8 mouse cellular contexts compared by ENCODE assay signal in genomic region chr1:79671196-79671542, GRCm38 (mm10). TPM values are rescaled to one million over a fixed set of nuclear protein-coding genes. Genes with fewer than 3 reads are reported as not detected.
DNase-seq lines count a peak whose midpoint lies in the region; ATAC-seq and TF ChIP-seq lines count a peak whose summit lies in the region.

No protein-coding gene starts in this region.

- WGBS in kidney, postnatal 0 days, result 1% methylated on average over 11 of the region's 11 CpGs
- under 1% methylated on average over 11 of the region's 11 CpGs for WGBS in embryonic facial prominence, embryonic 11.5 days
- 2% methylated on average over 11 of the region's 11 CpGs for WGBS in limb, embryonic 10.5 days

- ATAC-seq in kidney, postnatal 0 days (replicated peaks; ENCODE audit: low FRiP score, low read depth), result no peak
- no peak for ATAC-seq in embryonic facial prominence, embryonic 11.5 days (replicated peaks; ENCODE audit: insufficient number of reproducible peaks, low FRiP score, low TSS enrichment, low read depth)

- no peaks in the 10 kb centered on the region for H3K36me3 ChIP-seq in kidney, postnatal 0 days (ENCODE audit: insufficient read depth, low read length)
- H3K36me3 ChIP-seq in embryonic facial prominence, embryonic 11.5 days (replicated peaks; ENCODE audit: control insufficient read depth, insufficient read depth, low read depth, low read length), result no peaks in the 10 kb centered on the region
- H3K36me3 ChIP-seq in limb, embryonic 10.5 days, result no peaks in the 10 kb centered on the region
- no peaks in the 10 kb centered on the region for H3K36me3 ChIP-seq in myocyte (ENCODE audit: control insufficient read depth, insufficient read depth)

- H3K4me1 ChIP-seq in kidney, postnatal 0 days (replicated peaks; ENCODE audit: insufficient read depth, low read length), result no peaks in the 10 kb centered on the region
- H3K4me1 ChIP-seq in embryonic facial prominence, embryonic 11.5 days (ENCODE audit: control insufficient read depth, insufficient read depth, low read length), result no peaks in the 10 kb centered on the region
- H3K4me1 ChIP-seq in limb, embryonic 10.5 days, result peaks cover 27% of the 10 kb centered on the region

- H3K4me3 ChIP-seq in kidney, postnatal 0 days (replicated peaks; ENCODE audit: low read depth, low read length), result peak overlapping the region; percentile 63
- H3K4me3 ChIP-seq in embryonic facial prominence, embryonic 11.5 days (ENCODE audit: low read depth, low read length), result peak overlapping the region; percentile 63
- H3K4me3 ChIP-seq in limb, embryonic 10.5 days, result peak overlapping the region; percentile 82
- peak overlapping the region; percentile 28 for H3K4me3 ChIP-seq in myocyte

- H3K27ac ChIP-seq in kidney, postnatal 0 days, result no peak overlapping the region
- no peak overlapping the region for H3K27ac ChIP-seq in embryonic facial prominence, embryonic 11.5 days (replicated peaks; ENCODE audit: low read depth, low read length)
- H3K27ac ChIP-seq in limb, embryonic 10.5 days, result no peak overlapping the region

- H3K79me2 ChIP-seq in myocyte (ENCODE audit: control insufficient read depth, insufficient read depth), result no peaks in the 10 kb centered on the region

- H3K9me3 ChIP-seq in kidney, postnatal 0 days (replicated peaks; ENCODE audit: low read length), result no peaks in the 10 kb centered on the region
- no peaks in the 10 kb centered on the region for H3K9me3 ChIP-seq in embryonic facial prominence, embryonic 11.5 days (replicated peaks; ENCODE audit: control insufficient read depth, low read length)
- H3K9me3 ChIP-seq in limb, embryonic 10.5 days (replicated peaks), result no peaks in the 10 kb centered on the region

- peak overlapping the region; percentile 60 for H3K9ac ChIP-seq in kidney, postnatal 0 days (ENCODE audit: low read depth, low read length)
- H3K9ac ChIP-seq in embryonic facial prominence, embryonic 11.5 days (replicated peaks; ENCODE audit: low read length), result peak overlapping the region; percentile 57

- H3K27me3 ChIP-seq in kidney, postnatal 0 days (ENCODE audit: insufficient read depth, low read length), result 0 out of 2 replicates have a peak, but pooled peaks cover 3% of the 10 kb centered on the region
- H3K27me3 ChIP-seq in embryonic facial prominence, embryonic 11.5 days (ENCODE audit: control insufficient read depth, insufficient read depth, low read length), result no peaks in the 10 kb centered on the region
- H3K27me3 ChIP-seq in limb, embryonic 10.5 days (ENCODE audit: low read depth, poor library complexity, severe bottlenecking), result peaks cover 45% of the 10 kb centered on the region
- H3K27me3 ChIP-seq in myocyte (ENCODE audit: control insufficient read depth, insufficient read depth, insufficient read length), result no peaks in the 10 kb centered on the region

- TF ChIP-seq POLR2A in myocyte (IDR thresholded peaks at IDR 0.05; ENCODE audit: insufficient read length, low read depth), result no peak

- DNase-seq in kidney, postnatal 0 days (ENCODE audit: low spot score), result peak; percentile 14
- no peak for DNase-seq in kidney, adult 18-20 months
- no peak for DNase-seq in embryonic facial prominence, embryonic 11.5 days (ENCODE audit: low spot score)
- peak; percentile 55 for DNase-seq in limb, embryonic 10.5 days (ENCODE audit: low spot score)
- DNase-seq in frontal cortex, postnatal 10 days (ENCODE audit: low spot score in 2 of 2), result no peak
- DNase-seq in frontal cortex, adult 2 months (ENCODE audit: extremely low spot score in 1 of 2, low spot score in 1 of 2), result no peak
- no peak for DNase-seq in adrenal gland, adult (ENCODE audit: inconsistent age in 2 of 2, low spot score in 1 of 2)

- H3ac ChIP-seq in myocyte (ENCODE audit: control insufficient read depth, insufficient read length), result no peak overlapping the region

- TF ChIP-seq CTCF in kidney, postnatal 0 days (IDR thresholded peaks at IDR 0.05; ENCODE audit: low read depth), result no peak

- peak overlapping the region; percentile 96 for H3K4me2 ChIP-seq in kidney, postnatal 0 days (ENCODE audit: low read length)
- H3K4me2 ChIP-seq in embryonic facial prominence, embryonic 11.5 days (ENCODE audit: low read depth, low read length), result peak overlapping the region; percentile 93
- H3K4me2 ChIP-seq in myocyte (ENCODE audit: low read depth), result peak overlapping the region; percentile 75

TF ChIP-seq in myocyte, 11 proteins besides CTCF, POLR2A, EP300 and RAD21:
- TF ChIP-seq SRF (IDR thresholded peaks at IDR 0.05; ENCODE audit: control insufficient read depth, insufficient read length, low read depth) (no peak), TCF3 (IDR thresholded peaks at IDR 0.05; ENCODE audit: insufficient read length, low read depth) (no peak), MAX (IDR thresholded peaks at IDR 0.05; ENCODE audit: low read depth) (no peak), TCF12 (IDR thresholded peaks at IDR 0.05; ENCODE audit: insufficient read depth, poor library complexity, severe bottlenecking) (no peak)

RNA-seq across cellular contexts. Expression of gene Ap1s3, which starts 0.6 kb away (rescaled TPM):
- polyA plus RNA-seq in kidney, postnatal 0 days (2015; fragmentation: Nextera tagmentation; extraction: Ambion mirVana), result 0.97 and 1.5 TPM in 2 replicates
- polyA plus RNA-seq in embryonic facial prominence, embryonic 11.5 days (2014; fragmentation: Nextera tagmentation; extraction: Ambion mirVana), result 0.22 and 0.24 TPM in 2 replicates
- polyA plus RNA-seq in limb, embryonic 10.5 days (2016; fragmentation: Nextera tagmentation; extraction: Ambion mirVana), result 0.33 and 0.99 TPM in 2 replicates
- 0.34 TPM for polyA plus RNA-seq in myocyte (2012; fragmentation: generic; extraction: Trizol)
- polyA plus RNA-seq in frontal cortex, adult 2 months (2012; rRNA removed), result 1.8 and 2.4 TPM in 2 replicates

Comparison
In these comparisons a context has a peak if more than half of its experiments do, and no peak if none do; other contexts are left out.
1. DNase-seq: peak in kidney, postnatal 0 days (single experiment) and limb, embryonic 10.5 days (single experiment); none in kidney, adult 18-20 months (single experiment), embryonic facial prominence, embryonic 11.5 days (single experiment), frontal cortex, postnatal 10 days (0 of 2), frontal cortex, adult 2 months (0 of 2) and adrenal gland, adult (0 of 2).
2. H3K4me3 ChIP-seq: peak in every context shown above with its lines; median percentile 82 in limb, embryonic 10.5 days; 63 in kidney, postnatal 0 days; 63 in embryonic facial prominence, embryonic 11.5 days; 28 in myocyte.
3. Peak in every context shown above with its lines, with median percentiles within 50 percentile points of each other: H3K4me2 ChIP-seq.